Mouse (Mus musculus): ENCODE data around the gene Spp2.

DNA sequence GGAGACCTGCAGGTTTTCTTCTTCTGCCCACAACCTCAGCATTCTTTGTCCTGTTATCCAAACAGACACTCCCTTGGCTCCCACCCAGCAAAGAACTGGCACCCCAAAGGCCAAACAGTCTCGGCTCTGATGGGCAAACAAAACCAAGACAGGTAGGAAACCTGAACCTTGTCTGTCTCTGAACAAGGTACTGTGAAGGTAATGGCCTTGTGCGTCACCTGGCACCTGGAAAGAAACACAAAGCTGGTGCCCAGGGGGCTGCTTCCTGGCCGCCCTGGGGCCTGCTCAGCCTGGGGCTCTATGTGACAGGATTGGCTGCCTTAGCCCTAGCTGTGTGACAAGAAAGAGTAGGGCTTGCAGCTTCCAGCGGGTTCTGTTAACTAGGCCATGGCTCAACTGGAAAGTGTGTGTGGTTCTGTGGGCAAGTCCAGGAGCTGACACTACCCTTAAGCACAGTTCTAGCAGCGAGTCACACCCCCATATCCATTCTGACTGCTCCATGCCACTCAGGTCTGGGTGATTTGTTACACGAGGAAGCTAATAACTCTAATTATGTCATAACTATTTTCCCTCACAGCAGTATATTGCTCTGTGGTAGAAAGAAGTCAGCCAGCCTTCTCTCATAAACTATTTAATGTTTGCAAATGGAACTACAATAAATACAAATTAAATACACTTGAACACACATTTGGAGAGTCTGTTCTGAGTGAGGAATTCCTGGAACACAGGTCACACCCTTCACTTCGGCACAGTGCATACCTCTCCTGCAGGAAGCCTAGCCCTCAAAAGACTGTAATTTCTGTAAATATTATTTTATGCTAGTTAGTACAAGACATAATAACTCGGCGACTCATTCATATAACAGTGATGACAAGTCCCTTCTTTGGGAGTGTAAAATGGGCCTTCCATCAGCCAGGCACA lies 30.7 kb downstream of the Spp2 start:
- TF ChIP-seq CTCF (IDR thresholded peaks at IDR 0.05; ENCODE audit: low read depth) = no peak
- no peak for TF ChIP-seq EP300 (IDR thresholded peaks at IDR 0.05; ENCODE audit: low read depth)
